Mouse (Mus musculus) hindbrain, embryonic 14.5 days (tissue): ENCODE measurements around the gene Psmd9. TPM values are rescaled to one million over a fixed set of nuclear protein-coding genes. Genes with fewer than 3 reads are reported as not detected.

ENCODE experiments used
- ATAC-seq: fragments of 200-750 bp; cut with Nextera tagmentation; 2 replicates; pipeline ENCODE4 v1.8.0; 2017; ENCODE audit warnings: moderate number of reproducible peaks, mild to moderate bottlenecking, moderate TSS enrichment, moderate library complexity; ENCODE audit not compliant: low FRiP score
- DNase-seq: peaks from one replicate; pipeline ENCODE4 v3.0.0-alpha.2; 2015; ENCODE audit warnings: low spot score
- H3K27ac ChIP-seq: fragments of 300-500 bp; sonication (generic); 2 replicates; pipeline ENCODE4 v1.5.1; 2014; ENCODE audit warnings: mild to moderate bottlenecking, moderate library complexity
- H3K27me3 ChIP-seq: fragments of 300-500 bp; sonication (generic); 2 replicates; pipeline ENCODE4 v1.6.1; 2014; ENCODE audit warnings: mild to moderate bottlenecking, low read length, mixed read lengths; ENCODE audit not compliant: control insufficient read depth, insufficient read depth
- H3K36me3 ChIP-seq: fragments of 300-500 bp; sonication (generic); replicated peaks from 2 replicates; pipeline ENCODE4 v1.6.1; 2014; ENCODE audit not compliant: control insufficient read depth, insufficient read depth
- H3K4me1 ChIP-seq: fragments of 300-500 bp; sonication (generic); replicated peaks from 2 replicates; pipeline ENCODE4 v1.6.1; 2014; ENCODE audit warnings: antibody characterized with exemption, low read length, mixed read lengths; ENCODE audit not compliant: control insufficient read depth, insufficient read depth
- H3K4me2 ChIP-seq: fragments of 300-500 bp; sonication (generic); replicated peaks from 2 replicates; pipeline ENCODE4 v1.6.1; 2014; ENCODE audit warnings: mild to moderate bottlenecking, moderate library complexity
- H3K4me3 ChIP-seq: fragments of 300-500 bp; sonication (generic); replicated peaks from 2 replicates; pipeline ENCODE4 v1.5.1; 2014; ENCODE audit warnings: mild to moderate bottlenecking, low read length
- H3K9ac ChIP-seq: fragments of 300-500 bp; sonication (generic); 2 replicates; pipeline ENCODE4 v1.6.1; 2014
- H3K9me3 ChIP-seq: fragments of 300-500 bp; sonication (generic); 2 replicates; pipeline ENCODE4 v1.6.1; 2016; ENCODE audit warnings: low read length; ENCODE audit not compliant: control insufficient read depth
- WGBS: fragments of 180-500 bp; shearing (Covaris S2); extraction: QIAGEN DNeasy Blood & Tissue Kit; methylation state at CpG from one replicate; pipeline ENCODE4 v1.1.7; 2014; 5-methylcytosine and 5-hydroxymethylcytosine counted together
- polyA plus RNA-seq: library from polyadenylated mRNA; unstranded; fragments of >200 nt; fragmentation: Nextera tagmentation; extraction: Ambion mirVana; gene quantifications from 2 replicates; pipeline ENCODE4 v1.2.1, GENCODE M21; 2014

Gene Psmd9
- polyA plus RNA-seq, 1 experiment from 2014 or later, result 66.8 TPM

DNA sequence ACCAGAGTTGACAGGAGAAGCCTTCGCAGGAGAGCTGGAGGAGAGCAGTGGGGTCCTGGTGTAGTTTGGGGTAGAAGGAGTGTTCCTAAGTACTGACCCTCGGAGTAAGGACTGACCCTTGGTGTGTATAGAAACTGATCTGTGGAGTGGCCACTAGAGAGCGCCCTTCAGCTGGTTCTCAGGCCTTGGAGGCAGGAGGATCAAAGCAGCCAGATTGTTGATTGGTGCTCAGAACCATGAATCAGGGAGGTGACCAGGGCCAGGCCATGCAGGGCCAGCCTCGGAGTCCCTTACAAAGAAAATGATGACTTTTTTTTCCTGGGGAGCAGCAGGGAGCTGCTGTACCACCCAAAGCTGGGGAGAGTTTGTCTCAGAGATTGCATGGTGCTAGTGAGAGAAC is 76.3 kb downstream of the Psmd9 start:
- Histone ChIP-seq H3K4me1 (no peaks in the 10 kb centered on the region), H3K4me2 (no peak overlapping the region), H3K9ac (no peak overlapping the region), H3K36me3 (peaks cover 52% of the 10 kb centered on the region), H3K4me3 (no peak overlapping the region), H3K27ac (no peak overlapping the region), H3K27me3 (no peaks in the 10 kb centered on the region), H3K9me3 (no peaks in the 10 kb centered on the region)
- peak; percentile 59 for DNase-seq
- 17% methylated on average over 4 of the region's 4 CpGs for WGBS
- ATAC-seq, result peak; percentile 48; the same call in 1 of the 2 replicates

DNA sequence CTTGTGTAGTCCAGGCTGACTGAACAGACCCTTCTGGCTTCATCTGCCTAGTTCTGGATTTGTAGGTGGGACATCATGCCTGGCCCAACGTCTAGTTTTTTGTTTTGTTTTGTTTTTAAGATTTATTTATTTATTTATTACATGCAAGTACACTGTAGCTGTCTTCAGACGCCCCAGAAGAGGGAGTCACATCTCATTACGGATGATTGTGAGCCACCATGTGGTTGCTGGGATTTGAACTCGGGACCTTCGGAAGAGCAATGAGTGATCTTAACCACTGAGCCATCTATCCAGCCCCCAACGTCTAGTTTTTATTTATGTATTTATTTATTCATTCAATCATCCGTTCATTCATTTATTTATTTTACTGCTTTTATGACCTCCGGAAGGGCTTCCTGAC is 82.2 kb downstream of the Psmd9 start:
- H3K36me3 ChIP-seq, result peaks cover 16% of the 10 kb centered on the region
- H3K9me3 ChIP-seq, result no peaks in the 10 kb centered on the region
- H3K27me3 ChIP-seq, result no peaks in the 10 kb centered on the region
- H3K27ac ChIP-seq, result no peak overlapping the region
- DNase-seq, result no peak
- no peak for ATAC-seq
- H3K4me3 ChIP-seq, result no peak overlapping the region
- no peak overlapping the region for H3K9ac ChIP-seq
- H3K4me1 ChIP-seq, result peaks cover 4% of the 10 kb centered on the region; the same call in 1 of the 2 replicates
- WGBS, result 74% methylated on average over 8 of the region's 8 CpGs
- peak overlapping the region; percentile 64; the same call in 1 of the 2 replicates for H3K4me2 ChIP-seq

DNA sequence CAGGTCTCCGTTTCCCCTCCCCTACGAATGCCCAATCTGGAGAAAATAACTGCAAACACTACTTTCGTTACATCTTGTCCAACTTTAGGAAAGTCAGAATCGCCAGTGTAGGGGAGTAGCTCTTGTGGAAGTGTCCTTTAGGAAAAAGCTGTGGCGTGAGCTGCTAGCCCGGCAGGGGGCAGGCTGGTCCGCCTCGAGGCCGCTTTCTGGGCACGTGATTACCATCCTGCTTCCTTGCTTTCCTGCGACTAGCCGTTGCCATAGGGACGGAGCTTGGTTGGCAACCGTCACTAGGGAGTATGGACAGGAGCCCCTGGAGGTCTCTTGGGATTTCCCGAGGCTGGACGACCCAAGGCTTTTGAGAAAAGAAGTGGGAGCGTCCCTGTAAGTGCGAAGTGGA is 82.6 kb downstream of the Psmd9 start, which contains the start of gene Wdr66:
Gene Wdr66, plus strand, starts transcription at position 269 of the 400 bp plus-strand sequence.
- peaks cover 4% of the 10 kb centered on the region; the same call in 1 of the 2 replicates for H3K4me1 ChIP-seq
- H3K9ac ChIP-seq, result no peak within 1 kb of the TSS; the same call in 1 of the 2 replicates
- DNase-seq (peak; percentile 92), ATAC-seq (peak; percentile 87)
- H3K27me3 ChIP-seq, result no peaks in the 10 kb centered on the region
- H3K9me3 ChIP-seq, result no peaks in the 10 kb centered on the region
- H3K4me2 ChIP-seq, result peak within 1 kb of the TSS; percentile 64
- H3K27ac ChIP-seq, result no peak within 1 kb of the TSS
- WGBS, result 3% methylated on average over 18 of the region's 18 CpGs
- peak within 1 kb of the TSS; percentile 27 for H3K4me3 ChIP-seq
- H3K36me3 ChIP-seq, result peaks cover 16% of the 10 kb centered on the region

DNA sequence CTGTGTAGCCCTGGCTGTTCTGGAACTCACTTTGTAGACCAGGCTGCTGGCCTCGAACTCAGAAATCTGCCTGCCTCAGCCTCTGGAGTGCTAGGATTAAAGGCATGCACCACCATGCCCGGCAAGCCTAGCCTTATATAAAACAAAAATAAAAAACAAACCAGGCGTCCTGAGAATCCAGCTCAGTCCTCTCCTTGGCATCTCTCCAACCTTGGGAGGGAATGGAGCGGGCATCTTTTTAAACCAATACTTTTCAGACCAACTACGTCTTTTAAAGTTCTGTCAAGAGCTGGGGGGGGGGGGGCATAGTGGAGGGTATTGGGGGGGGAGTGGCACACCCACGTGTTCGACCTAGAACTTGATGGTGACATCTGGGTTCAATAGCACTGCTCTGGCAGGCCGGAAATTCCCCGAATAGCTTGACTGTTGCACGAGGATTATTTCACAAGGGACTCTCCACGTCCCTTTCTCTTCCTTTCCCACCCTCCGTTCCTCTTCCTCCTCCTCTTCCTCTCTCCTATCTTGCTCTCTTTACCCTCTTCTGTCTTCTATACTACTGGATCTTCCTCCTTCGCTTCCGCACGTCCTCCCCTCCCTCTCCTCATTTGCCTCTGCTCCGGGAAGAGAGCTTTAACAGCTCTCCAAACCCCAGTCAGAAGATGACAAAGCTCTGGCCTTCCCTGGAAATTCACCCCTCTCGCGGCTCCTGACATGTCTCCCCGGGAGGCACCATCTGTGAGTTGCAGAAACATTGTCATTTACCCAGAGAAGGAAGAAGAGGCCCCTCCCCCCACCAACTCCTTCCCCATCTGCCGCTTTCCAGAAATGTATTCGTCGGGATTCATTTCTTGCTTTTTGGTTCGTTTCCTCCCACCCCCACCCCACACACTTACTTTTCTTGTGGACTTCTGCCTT is 87.9 kb downstream of the Psmd9 start:
- Histone ChIP-seq H3K27ac (peak overlapping the region; percentile 49), H3K4me3 (no peak overlapping the region), H3K36me3 (no peaks in the 10 kb centered on the region), H3K9ac (peak overlapping the region; percentile 17; the same call in 1 of the 2 replicates), H3K9me3 (no peaks in the 10 kb centered on the region), H3K27me3 (no peaks in the 10 kb centered on the region), H3K4me1 (peaks cover 8% of the 10 kb centered on the region; the same call in 1 of the 2 replicates), H3K4me2 (peak overlapping the region; percentile 37)
- DNase-seq (no peak), ATAC-seq (no peak)
- WGBS, result 26% methylated on average over 23 of the region's 23 CpGs

DNA sequence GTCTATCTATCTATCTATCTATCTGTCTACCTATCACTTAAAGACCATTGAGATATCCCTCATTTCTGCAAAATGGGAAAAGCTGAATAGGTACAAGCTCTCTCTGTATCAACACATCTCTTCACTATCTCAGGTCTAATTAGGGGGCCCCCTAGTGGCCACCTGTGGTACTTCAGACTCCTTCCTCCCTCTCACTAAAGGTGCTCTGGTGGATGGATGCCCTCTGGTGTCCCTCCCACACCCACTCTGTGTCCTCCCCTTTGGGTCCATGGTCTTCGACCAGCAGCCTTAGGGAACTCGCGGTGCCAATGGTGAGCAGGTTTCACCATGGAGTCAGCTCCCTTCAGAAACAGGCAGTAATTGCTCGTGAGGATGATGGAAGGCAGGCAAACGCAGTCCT is 89.8 kb downstream of the Psmd9 start:
- H3K27ac ChIP-seq, result no peak overlapping the region
- no peak overlapping the region for H3K4me3 ChIP-seq
- no peaks in the 10 kb centered on the region for H3K9me3 ChIP-seq
- DNase-seq (peak; percentile 63), ATAC-seq (no peak)
- no peaks in the 10 kb centered on the region for H3K27me3 ChIP-seq
- H3K9ac ChIP-seq, result no peak overlapping the region
- WGBS, result 48% methylated on average over 5 of the region's 5 CpGs
- no peaks in the 10 kb centered on the region for H3K36me3 ChIP-seq
- H3K4me2 ChIP-seq, result no peak overlapping the region
- H3K4me1 ChIP-seq, result 0 out of 2 replicates have a peak, but pooled peaks cover 6% of the 10 kb centered on the region

DNA sequence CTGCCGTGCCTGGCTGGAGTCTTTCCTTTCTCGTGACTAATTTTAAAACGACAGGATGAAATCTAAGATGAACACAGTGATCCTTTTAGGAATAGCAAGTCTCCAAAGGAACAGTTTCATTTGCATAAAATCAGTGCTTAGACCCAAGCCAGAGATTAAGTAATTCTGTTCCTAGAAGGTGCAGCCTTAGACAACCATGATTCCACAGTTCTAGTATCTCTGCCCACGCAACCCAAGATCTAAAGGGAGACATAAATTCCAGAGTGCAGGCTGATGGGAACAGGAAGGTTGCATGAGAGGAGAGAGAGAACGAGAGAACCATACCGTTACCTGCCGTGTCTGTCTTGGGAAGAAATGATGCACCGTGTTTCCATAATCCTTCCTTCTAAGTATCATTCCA is 91.5 kb downstream of the Psmd9 start:
- Histone ChIP-seq H3K4me1 (0 out of 2 replicates have a peak, but pooled peaks cover 6% of the 10 kb centered on the region), H3K4me3 (no peak overlapping the region), H3K9me3 (no peaks in the 10 kb centered on the region), H3K4me2 (no peak overlapping the region), H3K36me3 (no peaks in the 10 kb centered on the region), H3K9ac (no peak overlapping the region), H3K27me3 (no peaks in the 10 kb centered on the region), H3K27ac (no peak overlapping the region)
- no peak for DNase-seq
- WGBS, result 81% methylated on average over 8 of the region's 8 CpGs
- no peak for ATAC-seq

DNA sequence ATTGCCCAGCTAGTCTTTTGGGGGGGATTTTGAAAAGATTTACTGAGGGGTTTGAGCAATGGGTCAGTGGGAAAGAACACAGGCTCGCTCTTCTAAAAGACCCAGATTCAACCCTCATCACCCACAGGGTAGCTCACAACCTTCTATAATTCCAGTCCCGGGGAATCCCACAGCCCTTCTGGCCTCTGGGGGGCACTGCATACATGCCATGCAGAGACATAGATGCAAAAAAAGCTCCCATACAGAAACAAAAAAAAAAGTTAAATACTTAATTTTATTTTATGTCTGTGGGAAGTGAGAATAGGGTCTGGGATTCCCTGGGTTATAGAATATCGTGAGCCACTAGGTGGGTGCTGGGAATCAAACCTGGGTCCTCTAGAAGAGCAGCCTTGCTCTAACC is 97.7 kb downstream of the Psmd9 start:
- WGBS, result 84% methylated on average over 3 of the region's 3 CpGs
- Histone ChIP-seq H3K9me3 (no peaks in the 10 kb centered on the region), H3K36me3 (no peaks in the 10 kb centered on the region), H3K27ac (no peak overlapping the region), H3K4me3 (no peak overlapping the region), H3K4me1 (no peaks in the 10 kb centered on the region), H3K9ac (no peak overlapping the region), H3K27me3 (no peaks in the 10 kb centered on the region), H3K4me2 (no peak overlapping the region)
- ATAC-seq, result no peak
- DNase-seq, result no peak

DNA sequence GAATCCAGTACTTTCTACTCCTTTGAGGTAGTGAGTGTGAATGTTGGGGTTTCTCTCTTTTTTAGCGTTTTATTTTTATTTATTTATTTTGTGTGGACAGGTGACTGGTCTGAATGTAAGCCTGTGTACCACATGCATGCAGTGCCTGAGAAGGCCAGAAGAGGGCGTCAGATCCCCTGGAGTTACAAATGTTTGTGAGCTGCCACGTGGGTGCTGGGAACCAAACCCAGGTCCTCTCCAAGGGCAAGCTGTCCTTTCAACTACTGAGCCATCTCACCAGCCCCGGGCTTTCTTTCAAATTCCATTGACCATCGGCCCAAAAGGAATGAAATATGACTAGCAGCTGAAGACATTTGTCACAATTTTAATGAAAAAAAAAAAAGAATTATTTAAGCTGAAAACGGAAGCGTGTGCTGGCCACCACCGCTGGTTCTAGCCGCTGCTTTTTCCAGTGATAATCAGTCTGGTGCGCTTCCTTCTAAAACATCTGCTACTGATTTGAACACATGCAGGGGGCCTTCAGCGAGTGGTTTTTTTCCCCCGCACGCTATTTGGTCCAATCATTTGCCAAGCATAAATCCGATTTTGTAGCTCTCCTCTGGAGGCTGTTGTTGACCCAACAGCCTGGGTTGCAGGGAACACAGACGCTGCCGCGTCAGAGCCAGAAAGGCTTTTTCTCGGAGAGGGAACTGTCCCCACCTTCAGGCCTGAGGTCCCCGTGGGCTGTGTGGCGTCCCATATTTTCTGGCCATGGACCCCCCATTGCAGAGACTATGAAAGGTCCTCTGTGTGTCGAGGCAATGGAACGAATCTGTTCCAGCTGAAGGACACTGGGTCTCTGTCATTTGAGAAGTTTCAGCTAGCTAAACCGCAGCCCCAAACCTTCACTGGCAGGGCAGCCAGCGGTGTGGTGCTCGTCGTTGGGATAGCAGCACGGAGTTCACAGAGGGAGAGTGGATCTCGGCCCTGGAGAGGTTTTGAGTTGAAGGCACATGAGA is 99.6 kb downstream of the Psmd9 start:
- H3K9me3 ChIP-seq, result no peaks in the 10 kb centered on the region
- ATAC-seq (no peak), DNase-seq (no peak)
- no peaks in the 10 kb centered on the region for H3K27me3 ChIP-seq
- no peak overlapping the region for H3K27ac ChIP-seq
- H3K4me1 ChIP-seq, result no peaks in the 10 kb centered on the region
- WGBS, result 78% methylated on average over 28 of the region's 28 CpGs
- H3K4me2 ChIP-seq, result no peak overlapping the region
- H3K36me3 ChIP-seq, result no peaks in the 10 kb centered on the region
- H3K9ac ChIP-seq, result no peak overlapping the region
- H3K4me3 ChIP-seq, result no peak overlapping the region

DNA sequence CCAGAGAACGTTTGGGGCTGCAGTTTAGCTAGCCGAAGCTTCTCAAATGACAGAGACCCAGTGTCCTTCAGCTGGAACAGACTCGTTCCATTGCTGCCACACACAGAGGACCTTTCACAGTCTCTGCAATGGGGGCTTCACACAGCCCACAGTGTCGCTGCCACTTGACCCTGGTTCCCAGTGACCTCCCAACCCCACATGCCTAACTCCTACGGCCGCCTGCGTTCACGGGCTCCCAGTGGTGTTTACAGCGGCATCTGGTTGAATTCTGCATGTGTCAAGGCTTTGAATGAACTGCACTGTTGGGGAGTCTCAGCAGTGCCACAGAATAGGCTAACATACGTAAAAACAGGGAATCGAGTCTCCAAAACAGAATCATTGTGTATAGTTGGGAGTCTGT is 101.7 kb downstream of the Psmd9 start:
- Histone ChIP-seq H3K4me3 (no peak overlapping the region), H3K36me3 (no peaks in the 10 kb centered on the region), H3K27me3 (no peaks in the 10 kb centered on the region), H3K4me2 (no peak overlapping the region), H3K4me1 (no peaks in the 10 kb centered on the region), H3K9me3 (no peaks in the 10 kb centered on the region), H3K27ac (no peak overlapping the region), H3K9ac (no peak overlapping the region)
- WGBS, result 63% methylated on average over 11 of the region's 11 CpGs
- ATAC-seq (no peak), DNase-seq (no peak)
